Mouse (Mus musculus): Measurements from ENCODE around the gene Naa16.

- TF ChIP-seq CTCF (IDR thresholded peaks at IDR 0.05; ENCODE audit: extremely low read depth, insufficient read depth, insufficient read length, insufficient replicate concordance) (no peak), POLR2A (IDR thresholded peaks at IDR 0.05; ENCODE audit: low read depth, low read length) (no peak)
Observed at GRCm38 (mm10) chr14:79279494-79279893, 111.1 kb downstream of the Naa16 start.

All from spleen, adult 2 months (tissue).